Mouse (Mus musculus): Measurements from ENCODE around the gene Scaf4.

DNA sequence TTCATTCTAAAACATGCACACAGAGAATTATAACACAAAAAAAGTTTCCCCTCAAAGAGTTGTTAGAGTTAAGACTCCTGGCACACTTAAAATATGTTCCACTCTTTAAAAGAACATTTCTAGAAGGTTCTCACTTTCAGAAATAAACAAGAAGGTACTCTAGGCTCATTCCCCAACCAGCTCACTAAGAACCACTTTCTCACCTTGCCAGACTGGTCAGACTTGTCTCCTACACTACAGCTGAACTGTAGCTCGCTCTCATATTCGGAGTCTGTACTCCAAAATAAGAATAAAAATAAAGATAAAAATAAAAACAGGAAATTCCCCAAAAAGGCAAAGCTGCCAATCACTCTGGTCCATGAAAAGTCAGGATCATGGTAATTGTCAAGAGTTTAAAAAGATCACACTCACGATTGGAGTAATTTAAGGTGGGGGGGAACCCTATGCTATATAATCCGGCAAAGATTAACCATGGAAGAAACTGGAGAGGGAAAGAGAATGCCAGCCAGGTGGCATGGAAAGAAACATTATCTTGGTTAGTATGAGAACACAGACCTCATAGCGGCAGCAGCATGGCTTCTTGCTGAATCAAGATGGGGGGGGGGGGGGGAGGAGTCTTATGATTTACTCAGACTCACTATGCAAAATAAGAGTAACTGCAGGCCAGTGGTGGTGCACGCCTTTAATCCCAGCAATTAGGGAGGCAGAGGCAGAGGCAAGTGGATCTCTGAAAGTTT, 80.9 kb downstream of the Scaf4 start:
- no peak for TF ChIP-seq CTCF (IDR thresholded peaks at IDR 0.05; ENCODE audit: low read depth)
- TF ChIP-seq EP300 (IDR thresholded peaks at IDR 0.05; ENCODE audit: low read depth): no peak
